Mouse (Mus musculus) lung, postnatal 0 days (tissue): ENCODE results near the gene Usp47. TPM values are rescaled to one million over a fixed set of nuclear protein-coding genes. Genes with fewer than 3 reads are reported as not detected.

Source experiments
- ATAC-seq: fragments of 200-750 bp; cut with Nextera tagmentation; 2 replicates; pipeline ENCODE4 v1.8.0; 2017; ENCODE audit warnings: moderate library complexity
- DNase-seq: peaks from one replicate; pipeline ENCODE4 v3.0.0-alpha.2; 2016; ENCODE audit warnings: low spot score
- H3K27ac ChIP-seq: fragments of 300-500 bp; sonication (generic); 2 replicates; pipeline ENCODE4 v1.5.1; 2014; ENCODE audit warnings: antibody characterized with exemption, mild to moderate bottlenecking, low read length, mixed read lengths
- H3K27me3 ChIP-seq: fragments of 300-500 bp; sonication (generic); replicated peaks from 2 replicates; pipeline ENCODE4 v1.6.1; 2014; ENCODE audit warnings: low read length, mixed read lengths; ENCODE audit not compliant: insufficient read depth
- H3K36me3 ChIP-seq: fragments of 300-500 bp; sonication (generic); 2 replicates; pipeline ENCODE4 v1.6.1; 2014; ENCODE audit warnings: low read length, mixed read lengths; ENCODE audit not compliant: insufficient read depth
- H3K4me1 ChIP-seq: fragments of 300-500 bp; sonication (generic); 2 replicates; pipeline ENCODE4 v1.6.1; 2014; ENCODE audit warnings: antibody characterized with exemption, low read depth, low read length, mixed read lengths; ENCODE audit not compliant: insufficient read depth
- H3K4me2 ChIP-seq: fragments of 300-500 bp; sonication (generic); replicated peaks from 2 replicates; pipeline ENCODE4 v1.6.1; 2014; ENCODE audit warnings: low read depth, mild to moderate bottlenecking, low read length, moderate library complexity, mixed read lengths
- H3K4me3 ChIP-seq: fragments of 300-500 bp; sonication (generic); 2 replicates; pipeline ENCODE4 v1.5.1; 2014; ENCODE audit warnings: low read depth, low read length
- H3K9ac ChIP-seq: fragments of 300-500 bp; sonication (generic); replicated peaks from 2 replicates; pipeline ENCODE4 v1.6.1; 2014; ENCODE audit warnings: low read depth, mild to moderate bottlenecking
- H3K9me3 ChIP-seq: fragments of 300-500 bp; sonication (generic); 2 replicates; pipeline ENCODE4 v1.6.1; 2016; ENCODE audit warnings: low read length, mixed read lengths
- CTCF ChIP-seq: IDR thresholded peaks from 2 replicates; pipeline ENCODE4 v1.5.1; 2016; ENCODE audit warnings: antibody characterized with exemption, mild to moderate bottlenecking
- EP300 ChIP-seq: IDR thresholded peaks from 2 replicates; pipeline ENCODE4 v1.6.1; 2016; ENCODE audit warnings: antibody characterized with exemption, mild to moderate bottlenecking, control low read depth
- WGBS: fragments of 180-500 bp; shearing (Covaris S2); extraction: QIAGEN DNeasy Blood & Tissue Kit; methylation state at CpG from one replicate; pipeline ENCODE4 v1.1.7; 2014; 5-methylcytosine and 5-hydroxymethylcytosine counted together
- polyA plus RNA-seq: library from polyadenylated mRNA; unstranded; fragments of >200 nt; fragmentation: Nextera tagmentation; extraction: Ambion mirVana; gene quantifications from 2 replicates; pipeline ENCODE4 v1.2.1, GENCODE M21; 2015

The Usp47 gene
- polyA plus RNA-seq, 1 experiment from 2014 or later, result 33.1 TPM

GRCm38 (mm10) chr7:112158942-112159341 lies 135.6 kb downstream of the Usp47 start, which contains the start of gene Dkk3:
Dkk3 (minus strand) TSS chr7:112159057.
- H3K4me1 ChIP-seq, result peaks cover 9% of the 10 kb centered on the region
- 0 out of 2 replicates have a peak, but pooled peaks cover 13% of the 10 kb centered on the region for H3K27me3 ChIP-seq
- peak within 1 kb of the TSS; percentile 29 for H3K9ac ChIP-seq
- ATAC-seq (peak; percentile 58), DNase-seq (peak; percentile 46)
- H3K4me3 ChIP-seq, result peak within 1 kb of the TSS; percentile 44
- peak within 1 kb of the TSS; percentile 55 for H3K4me2 ChIP-seq
- TF ChIP-seq EP300, result no peak
- no peak for TF ChIP-seq CTCF
- no peaks in the 10 kb centered on the region for H3K36me3 ChIP-seq
- H3K27ac ChIP-seq, result peak within 1 kb of the TSS; percentile 28
- WGBS, result 8% methylated on average over 17 of the region's 21 CpGs
- no peaks in the 10 kb centered on the region for H3K9me3 ChIP-seq

- TF ChIP-seq CTCF, result peak; percentile 45
- no peak for TF ChIP-seq EP300
- 0 out of 2 replicates have a peak, but pooled peaks cover 13% of the 10 kb centered on the region for H3K27me3 ChIP-seq
- H3K4me3 ChIP-seq, result no peak overlapping the region
- no peak overlapping the region for H3K27ac ChIP-seq
- no peaks in the 10 kb centered on the region for H3K36me3 ChIP-seq
- no peak overlapping the region for H3K4me2 ChIP-seq
- no peak for DNase-seq
- 53% methylated on average over 5 of the region's 6 CpGs for WGBS
- no peaks in the 10 kb centered on the region for H3K9me3 ChIP-seq
- no peak overlapping the region for H3K9ac ChIP-seq
- peaks cover 9% of the 10 kb centered on the region for H3K4me1 ChIP-seq
- no peak for ATAC-seq
Observed at GRCm38 (mm10) chr7:112159835-112160234, 136.5 kb downstream of the Usp47 start.

Other genes with a start within 250 kb of the Usp47 start
- gene Galnt18, start 243.5 kb upstream of the Usp47 start, polyA plus RNA-seq, result 112 and 125 TPM in 2 replicates
- gene Dkk3, start 135.6 kb downstream of the Usp47 start, polyA plus RNA-seq, result 82.5 and 88.3 TPM in 2 replicates
- gene Mical2, start 202.4 kb downstream of the Usp47 start, polyA plus RNA-seq, result 19.7 and 21.5 TPM in 2 replicates